Mouse (Mus musculus): Measurements from ENCODE around the gene Cacna2d3. TPM values are rescaled to one million over a fixed set of nuclear protein-coding genes. Genes with fewer than 3 reads are reported as not detected.

Gene Cacna2d3
- polyA plus RNA-seq, 1 experiment from 2014 or later: 0.45 TPM

DNA sequence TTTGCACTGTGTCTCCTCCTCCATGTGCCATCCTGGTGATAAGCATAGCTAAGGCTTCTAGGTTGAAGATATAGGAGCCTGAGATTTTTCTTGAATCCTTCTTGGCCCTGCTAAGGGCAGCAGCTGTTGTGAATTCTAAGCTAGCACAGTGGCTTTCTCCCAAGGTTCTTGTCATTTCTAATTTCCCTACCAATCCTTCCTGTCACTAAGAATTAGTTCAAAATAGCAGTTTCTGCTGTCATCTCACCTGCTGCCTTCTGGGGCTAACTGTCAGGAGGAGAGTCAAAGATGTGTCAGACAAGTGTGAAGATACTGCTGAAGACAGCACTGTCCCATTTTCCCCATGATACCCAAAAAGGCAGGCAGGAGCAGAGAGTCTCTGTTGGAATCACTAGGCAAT lies 525.5 kb downstream of the Cacna2d3 start:
- no peak for ATAC-seq (ENCODE audit: insufficient read depth)
- no peak for DNase-seq
- TF ChIP-seq CTCF (IDR thresholded peaks at IDR 0.05; ENCODE audit: low read depth): no peak
- Histone ChIP-seq H3K9ac (no peak overlapping the region), H3K9me3 (ENCODE audit: low read depth, low read length) (no peaks in the 10 kb centered on the region), H3K4me3 (ENCODE audit: low read depth, low read length) (no peak overlapping the region), H3K4me2 (no peak overlapping the region), H3K27ac (ENCODE audit: low read depth) (no peak overlapping the region), H3K27me3 (ENCODE audit: insufficient read depth, low read length) (no peaks in the 10 kb centered on the region), H3K4me1 (ENCODE audit: insufficient read depth) (no peaks in the 10 kb centered on the region), H3K36me3 (ENCODE audit: insufficient read depth) (no peaks in the 10 kb centered on the region)

DNA sequence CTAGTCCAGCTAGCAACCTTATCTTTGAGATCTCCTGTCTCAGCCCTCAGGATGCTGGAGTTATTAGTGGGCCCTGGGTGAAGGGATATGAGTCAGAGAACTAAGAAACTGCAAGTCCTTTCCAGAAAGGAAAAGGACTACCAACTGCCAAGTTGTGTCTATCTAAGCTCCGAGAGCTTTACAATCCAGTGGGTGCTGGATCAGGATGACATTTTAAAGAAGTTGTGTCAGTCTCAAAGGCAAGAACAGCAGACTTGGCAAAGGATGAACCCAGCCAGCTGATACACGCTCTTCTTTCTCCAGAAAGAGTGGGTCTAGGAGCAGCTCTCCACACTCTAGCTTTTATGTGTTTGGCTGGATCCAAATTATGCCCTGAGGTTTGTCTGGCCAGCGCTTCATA lies 530.2 kb downstream of the Cacna2d3 start:
- no peak for DNase-seq
- Histone ChIP-seq H3K4me2 (no peak overlapping the region), H3K9me3 (ENCODE audit: low read depth, low read length) (no peaks in the 10 kb centered on the region), H3K4me1 (ENCODE audit: insufficient read depth) (no peaks in the 10 kb centered on the region), H3K9ac (no peak overlapping the region), H3K27ac (ENCODE audit: low read depth) (no peak overlapping the region), H3K36me3 (ENCODE audit: insufficient read depth) (no peaks in the 10 kb centered on the region), H3K27me3 (ENCODE audit: insufficient read depth, low read length) (no peaks in the 10 kb centered on the region), H3K4me3 (ENCODE audit: low read depth, low read length) (no peak overlapping the region)
- TF ChIP-seq CTCF (IDR thresholded peaks at IDR 0.05; ENCODE audit: low read depth): no peak
- no peak for ATAC-seq (ENCODE audit: insufficient read depth)
- 88% methylated on average over 3 of the region's 3 CpGs for WGBS

DNA sequence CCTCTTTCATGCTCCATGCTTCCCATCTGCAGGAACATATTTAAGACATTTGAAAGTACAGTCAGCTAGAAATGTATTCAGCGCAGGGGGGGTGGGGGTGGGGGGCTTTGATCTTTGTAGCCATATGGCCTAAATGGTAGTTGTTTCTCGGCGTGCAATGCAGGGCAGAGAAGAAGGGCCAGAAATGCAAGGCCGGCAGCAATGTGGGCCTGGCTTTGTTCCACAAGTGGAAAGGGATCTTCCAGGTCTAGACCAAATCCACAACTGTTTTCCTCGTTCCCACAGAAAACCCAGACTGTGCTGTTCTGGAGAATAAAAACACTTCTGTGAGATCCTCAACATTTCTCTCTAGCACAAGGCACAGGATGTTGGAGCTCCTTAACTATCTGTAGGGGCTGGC lies 537.9 kb downstream of the Cacna2d3 start:
- no peak for ATAC-seq (ENCODE audit: insufficient read depth)
- H3K27ac ChIP-seq (ENCODE audit: low read depth): no peak overlapping the region

DNA sequence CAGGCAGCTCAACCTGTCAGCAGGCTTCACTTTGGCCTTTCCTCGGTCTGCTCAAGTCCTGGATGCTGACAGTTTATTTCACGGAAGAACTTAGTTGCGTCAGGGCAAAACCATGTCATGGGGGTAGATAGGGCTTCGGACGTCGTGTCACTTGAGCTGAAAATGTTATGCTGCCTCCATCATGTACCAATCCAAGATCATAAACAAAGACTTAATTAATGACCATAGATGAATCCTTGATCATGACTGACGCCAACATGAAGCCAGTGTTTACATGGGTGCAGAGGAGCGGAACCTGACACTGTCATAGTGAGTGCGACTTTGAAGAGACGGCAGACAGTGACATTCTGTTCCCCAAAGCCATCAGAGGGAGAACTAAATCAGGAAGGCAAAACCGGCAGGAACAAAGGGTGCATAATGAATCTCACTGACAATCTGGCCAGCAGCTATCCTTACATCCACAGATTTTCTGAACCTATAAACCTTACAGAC lies 542.2 kb downstream of the Cacna2d3 start:
- Histone ChIP-seq H3K4me2 (peak overlapping the region; percentile 35), H3K9me3 (ENCODE audit: low read depth, low read length) (no peaks in the 10 kb centered on the region), H3K9ac (no peak overlapping the region), H3K4me1 (ENCODE audit: insufficient read depth) (peaks cover 5% of the 10 kb centered on the region), H3K27ac (ENCODE audit: low read depth) (no peak overlapping the region), H3K4me3 (ENCODE audit: low read depth, low read length) (no peak overlapping the region), H3K36me3 (ENCODE audit: insufficient read depth) (no peaks in the 10 kb centered on the region), H3K27me3 (ENCODE audit: insufficient read depth, low read length) (no peaks in the 10 kb centered on the region)
- DNase-seq (no peak), ATAC-seq (ENCODE audit: insufficient read depth) (peak; percentile 44)
- TF ChIP-seq CTCF (IDR thresholded peaks at IDR 0.05; ENCODE audit: low read depth): no peak
- WGBS: 18% methylated on average over 11 of the region's 11 CpGs

More for the DNA sequence above, 537.9 kb downstream of the Cacna2d3 start:
- Histone ChIP-seq H3K9me3 (ENCODE audit: low read depth, low read length) (no peaks in the 10 kb centered on the region), H3K4me3 (ENCODE audit: low read depth, low read length) (no peak overlapping the region), H3K36me3 (ENCODE audit: insufficient read depth) (no peaks in the 10 kb centered on the region), H3K9ac (no peak overlapping the region), H3K27me3 (ENCODE audit: insufficient read depth, low read length) (no peaks in the 10 kb centered on the region), H3K4me2 (no peak overlapping the region), H3K4me1 (ENCODE audit: insufficient read depth) (peaks cover 3% of the 10 kb centered on the region)
- no peak for DNase-seq
- WGBS: 67% methylated on average over 5 of the region's 5 CpGs
- TF ChIP-seq CTCF (IDR thresholded peaks at IDR 0.05; ENCODE audit: low read depth): no peak

DNA sequence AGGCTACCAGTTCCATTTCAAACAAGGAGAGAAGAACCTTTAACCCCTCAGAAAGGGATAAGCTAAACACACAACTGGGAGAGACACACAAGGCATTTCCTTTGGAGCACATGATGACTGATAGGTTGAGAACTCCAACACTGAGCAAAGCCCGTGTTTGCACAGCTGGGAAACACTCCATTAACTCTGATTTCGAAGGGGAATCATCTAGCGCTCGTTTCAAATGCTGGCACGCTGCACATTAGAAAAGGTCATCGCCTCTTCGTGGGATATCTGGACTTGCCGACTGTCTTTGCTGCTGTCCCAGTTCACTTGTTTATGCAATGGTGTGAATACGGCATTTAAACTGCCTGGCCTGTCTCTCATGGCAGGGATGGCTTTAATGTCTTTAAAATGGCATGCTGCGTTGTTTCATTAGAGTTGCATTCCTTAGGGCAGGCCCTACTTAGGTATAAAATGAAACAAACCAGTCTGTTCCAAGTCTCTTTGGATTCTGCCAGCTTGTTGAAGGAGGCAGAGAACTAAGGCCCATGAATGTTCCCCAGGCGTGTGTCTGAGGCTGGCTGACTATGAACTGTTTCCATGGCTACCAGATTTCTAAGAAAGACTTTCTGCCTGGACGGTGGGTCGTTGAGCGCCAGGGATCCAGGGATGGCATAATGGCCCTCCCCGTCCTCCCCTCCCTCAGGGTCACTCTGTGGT lies 542.8 kb downstream of the Cacna2d3 start:
- no peaks in the 10 kb centered on the region for H3K27me3 ChIP-seq (ENCODE audit: insufficient read depth, low read length)
- H3K4me3 ChIP-seq (ENCODE audit: low read depth, low read length): no peak overlapping the region
- TF ChIP-seq CTCF (IDR thresholded peaks at IDR 0.05; ENCODE audit: low read depth): no peak
- no peak overlapping the region; the same call in 1 of the 2 replicates for H3K27ac ChIP-seq (ENCODE audit: low read depth)
- ATAC-seq (ENCODE audit: insufficient read depth) (peak; percentile 90), DNase-seq (peak; percentile 86)
- H3K4me2 ChIP-seq: peak overlapping the region; percentile 35
- WGBS: 4% methylated on average over 15 of the region's 15 CpGs
- H3K4me1 ChIP-seq (ENCODE audit: insufficient read depth): peaks cover 5% of the 10 kb centered on the region
- no peak overlapping the region for H3K9ac ChIP-seq
- no peaks in the 10 kb centered on the region for H3K36me3 ChIP-seq (ENCODE audit: insufficient read depth)
- no peaks in the 10 kb centered on the region for H3K9me3 ChIP-seq (ENCODE audit: low read depth, low read length)

DNA sequence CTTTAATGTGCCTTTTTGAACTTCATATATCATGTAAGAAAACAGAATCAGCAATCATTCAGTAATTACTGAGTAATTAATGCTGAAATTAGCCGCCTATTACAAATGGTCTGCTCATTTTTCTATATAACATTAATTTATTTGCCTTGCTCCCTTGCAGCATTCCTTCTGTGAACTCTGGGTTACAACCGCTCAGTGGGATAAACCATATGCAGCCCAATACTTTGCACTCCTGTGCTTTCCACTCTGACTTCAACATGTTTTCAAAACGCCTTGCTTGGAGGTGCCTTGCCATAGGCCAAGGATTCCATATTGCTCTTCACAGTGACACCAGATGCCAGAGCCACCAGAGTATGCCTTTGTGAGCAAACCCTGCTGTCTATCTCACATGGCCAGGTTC lies 546.9 kb downstream of the Cacna2d3 start:
- no peaks in the 10 kb centered on the region for H3K36me3 ChIP-seq (ENCODE audit: insufficient read depth)
- peak; percentile 11 for DNase-seq
- no peak overlapping the region for H3K4me3 ChIP-seq (ENCODE audit: low read depth, low read length)
- no peak overlapping the region for H3K9ac ChIP-seq
- WGBS: 36% methylated on average over 3 of the region's 3 CpGs
- peaks cover 5% of the 10 kb centered on the region for H3K4me1 ChIP-seq (ENCODE audit: insufficient read depth)
- no peak for TF ChIP-seq CTCF (IDR thresholded peaks at IDR 0.05; ENCODE audit: low read depth)
- ATAC-seq (ENCODE audit: insufficient read depth): no peak
- H3K4me2 ChIP-seq: no peak overlapping the region
- no peaks in the 10 kb centered on the region for H3K27me3 ChIP-seq (ENCODE audit: insufficient read depth, low read length)
- no peak overlapping the region for H3K27ac ChIP-seq (ENCODE audit: low read depth)
- H3K9me3 ChIP-seq (ENCODE audit: low read depth, low read length): no peaks in the 10 kb centered on the region

DNA sequence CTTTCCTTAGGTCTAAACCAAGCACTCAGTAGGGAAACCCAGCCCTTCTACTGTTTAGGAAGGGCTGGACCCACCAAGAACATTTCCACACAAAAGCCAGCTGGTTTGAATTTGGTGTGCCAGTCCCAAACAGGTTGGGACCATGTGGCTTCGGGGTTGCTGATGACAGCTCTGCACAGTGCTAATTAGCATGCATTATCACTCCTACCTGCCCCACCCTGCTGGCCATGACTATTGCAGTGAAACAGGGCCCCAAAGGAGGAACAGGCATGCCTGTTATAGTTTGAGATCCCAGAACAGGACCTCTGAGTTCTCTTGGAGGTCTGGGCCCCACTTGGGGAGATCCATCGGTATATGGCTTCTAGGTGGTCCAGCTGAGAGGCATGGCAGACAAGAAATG lies 549.5 kb downstream of the Cacna2d3 start:
- DNase-seq (no peak), ATAC-seq (ENCODE audit: insufficient read depth) (no peak)
- H3K27me3 ChIP-seq (ENCODE audit: insufficient read depth, low read length): no peaks in the 10 kb centered on the region
- H3K4me1 ChIP-seq (ENCODE audit: insufficient read depth): no peaks in the 10 kb centered on the region
- no peaks in the 10 kb centered on the region for H3K36me3 ChIP-seq (ENCODE audit: insufficient read depth)
- H3K4me2 ChIP-seq: no peak overlapping the region
- WGBS: 74% methylated on average over 2 of the region's 2 CpGs
- no peak overlapping the region for H3K4me3 ChIP-seq (ENCODE audit: low read depth, low read length)
- no peak overlapping the region for H3K9ac ChIP-seq
- H3K9me3 ChIP-seq (ENCODE audit: low read depth, low read length): no peaks in the 10 kb centered on the region
- H3K27ac ChIP-seq (ENCODE audit: low read depth): no peak overlapping the region
- no peak for TF ChIP-seq CTCF (IDR thresholded peaks at IDR 0.05; ENCODE audit: low read depth)
